Mouse (Mus musculus): ENCODE data around the gene Kcnj13. TPM values are rescaled to one million over a fixed set of nuclear protein-coding genes. Genes with fewer than 3 reads are reported as not detected.

The Kcnj13 gene
- polyA plus RNA-seq, 1 experiment from 2014 or later, result 0.37 TPM

GRCm38 (mm10) chr1:87393444-87394195 lies 909 bp downstream of the Kcnj13 start:
- ATAC-seq (replicated peaks; ENCODE audit: insufficient number of reproducible peaks, low FRiP score, low TSS enrichment), result no peak
- WGBS (ENCODE audit: insufficient replicate concordance), result 79% methylated on average over 3 of the region's 3 CpGs

GRCm38 (mm10) chr1:87386436-87387092 lies 8.0 kb downstream of the Kcnj13 start:
- Histone ChIP-seq H3K4me2 (no peak overlapping the region), H3K27me3 (ENCODE audit: control insufficient read depth, insufficient read depth, low read length) (no peaks in the 10 kb centered on the region), H3K4me1 (ENCODE audit: control insufficient read depth, insufficient read depth, low read length) (no peaks in the 10 kb centered on the region), H3K4me3 (ENCODE audit: low read depth, low read length) (no peak overlapping the region), H3K9me3 (replicated peaks; ENCODE audit: control insufficient read depth, low read length) (no peaks in the 10 kb centered on the region), H3K9ac (ENCODE audit: low read depth, low read length) (no peak overlapping the region), H3K36me3 (ENCODE audit: control insufficient read depth, insufficient read depth, low read length) (peaks cover 3% of the 10 kb centered on the region), H3K27ac (ENCODE audit: low read depth, low read length) (no peak overlapping the region)
- WGBS (ENCODE audit: insufficient replicate concordance), result 65% methylated on average over 9 of the region's 9 CpGs
- ATAC-seq (replicated peaks; ENCODE audit: insufficient number of reproducible peaks, low FRiP score, low TSS enrichment), result no peak

More at GRCm38 (mm10) chr1:87393444-87394195, 909 bp downstream of the Kcnj13 start:
- no peak overlapping the region for H3K4me2 ChIP-seq
- peaks cover 5% of the 10 kb centered on the region for H3K4me1 ChIP-seq (ENCODE audit: control insufficient read depth, insufficient read depth, low read length)
- no peaks in the 10 kb centered on the region for H3K9me3 ChIP-seq (replicated peaks; ENCODE audit: control insufficient read depth, low read length)
- H3K36me3 ChIP-seq (ENCODE audit: control insufficient read depth, insufficient read depth, low read length), result peaks cover 5% of the 10 kb centered on the region
- no peak overlapping the region for H3K27ac ChIP-seq (ENCODE audit: low read depth, low read length)
- H3K27me3 ChIP-seq (ENCODE audit: control insufficient read depth, insufficient read depth, low read length), result no peaks in the 10 kb centered on the region
- no peak overlapping the region for H3K9ac ChIP-seq (ENCODE audit: low read depth, low read length)
- no peak overlapping the region for H3K4me3 ChIP-seq (ENCODE audit: low read depth, low read length)

GRCm38 (mm10) chr1:87381152-87381551 lies 13.4 kb downstream of the Kcnj13 start:
- Histone ChIP-seq H3K9me3 (replicated peaks; ENCODE audit: control insufficient read depth, low read length) (no peaks in the 10 kb centered on the region), H3K27ac (ENCODE audit: low read depth, low read length) (no peak overlapping the region), H3K4me2 (no peak overlapping the region), H3K4me1 (ENCODE audit: control insufficient read depth, insufficient read depth, low read length) (no peaks in the 10 kb centered on the region), H3K9ac (ENCODE audit: low read depth, low read length) (no peak overlapping the region), H3K36me3 (ENCODE audit: control insufficient read depth, insufficient read depth, low read length) (no peaks in the 10 kb centered on the region), H3K27me3 (ENCODE audit: control insufficient read depth, insufficient read depth, low read length) (no peaks in the 10 kb centered on the region), H3K4me3 (ENCODE audit: low read depth, low read length) (no peak overlapping the region)
- ATAC-seq (replicated peaks; ENCODE audit: insufficient number of reproducible peaks, low FRiP score, low TSS enrichment), result no peak
- 90% methylated on average over 3 of the region's 3 CpGs for WGBS (ENCODE audit: insufficient replicate concordance)

GRCm38 (mm10) chr1:87379919-87380318 lies 14.6 kb downstream of the Kcnj13 start:
- 85% methylated on average over 1 of the region's 1 CpGs for WGBS (ENCODE audit: insufficient replicate concordance)
- ATAC-seq (replicated peaks; ENCODE audit: insufficient number of reproducible peaks, low FRiP score, low TSS enrichment), result no peak
- no peak overlapping the region for H3K4me2 ChIP-seq
- H3K27me3 ChIP-seq (ENCODE audit: control insufficient read depth, insufficient read depth, low read length), result no peaks in the 10 kb centered on the region
- H3K36me3 ChIP-seq (ENCODE audit: control insufficient read depth, insufficient read depth, low read length), result no peaks in the 10 kb centered on the region; the same call in 1 of the 2 replicates
- no peak overlapping the region for H3K4me3 ChIP-seq (ENCODE audit: low read depth, low read length)
- no peaks in the 10 kb centered on the region for H3K4me1 ChIP-seq (ENCODE audit: control insufficient read depth, insufficient read depth, low read length)
- H3K9ac ChIP-seq (ENCODE audit: low read depth, low read length), result no peak overlapping the region
- no peak overlapping the region for H3K27ac ChIP-seq (ENCODE audit: low read depth, low read length)
- H3K9me3 ChIP-seq (replicated peaks; ENCODE audit: control insufficient read depth, low read length), result no peaks in the 10 kb centered on the region

- Histone ChIP-seq H3K27ac (ENCODE audit: low read depth, low read length) (no peak overlapping the region), H3K4me1 (ENCODE audit: control insufficient read depth, insufficient read depth, low read length) (no peaks in the 10 kb centered on the region), H3K9me3 (replicated peaks; ENCODE audit: control insufficient read depth, low read length) (no peaks in the 10 kb centered on the region), H3K27me3 (ENCODE audit: control insufficient read depth, insufficient read depth, low read length) (no peaks in the 10 kb centered on the region), H3K4me2 (no peak overlapping the region), H3K9ac (ENCODE audit: low read depth, low read length) (no peak overlapping the region), H3K4me3 (ENCODE audit: low read depth, low read length) (no peak overlapping the region), H3K36me3 (ENCODE audit: control insufficient read depth, insufficient read depth, low read length) (peaks cover 7% of the 10 kb centered on the region; the same call in 1 of the 2 replicates)
- WGBS (ENCODE audit: insufficient replicate concordance), result 91% methylated on average over 3 of the region's 3 CpGs
- no peak for ATAC-seq (replicated peaks; ENCODE audit: insufficient number of reproducible peaks, low FRiP score, low TSS enrichment)
Measured at GRCm38 (mm10) chr1:87378024-87378560, 16.4 kb downstream of the Kcnj13 start.

- WGBS (ENCODE audit: insufficient replicate concordance), result 73% methylated on average over 1 of the region's 1 CpGs
Measured at GRCm38 (mm10) chr1:87360276-87360675, 34.3 kb downstream of the Kcnj13 start.

GRCm38 (mm10) chr1:87350576-87350975 lies 44.0 kb downstream of the Kcnj13 start:
- H3K4me3 ChIP-seq (ENCODE audit: low read depth, low read length), result no peak overlapping the region
- no peaks in the 10 kb centered on the region for H3K27me3 ChIP-seq (ENCODE audit: control insufficient read depth, insufficient read depth, low read length)
- no peak overlapping the region for H3K27ac ChIP-seq (ENCODE audit: low read depth, low read length)
- no peak overlapping the region for H3K9ac ChIP-seq (ENCODE audit: low read depth, low read length)
- no peaks in the 10 kb centered on the region for H3K4me1 ChIP-seq (ENCODE audit: control insufficient read depth, insufficient read depth, low read length)
- no peaks in the 10 kb centered on the region for H3K36me3 ChIP-seq (ENCODE audit: control insufficient read depth, insufficient read depth, low read length)
- WGBS (ENCODE audit: insufficient replicate concordance), result 87% methylated on average over 2 of the region's 2 CpGs
- H3K4me2 ChIP-seq, result no peak overlapping the region
- no peaks in the 10 kb centered on the region for H3K9me3 ChIP-seq (replicated peaks; ENCODE audit: control insufficient read depth, low read length)
- no peak for ATAC-seq (replicated peaks; ENCODE audit: insufficient number of reproducible peaks, low FRiP score, low TSS enrichment)

More at GRCm38 (mm10) chr1:87360276-87360675, 34.3 kb downstream of the Kcnj13 start:
- no peak overlapping the region for H3K27ac ChIP-seq (ENCODE audit: low read depth, low read length)
- no peak overlapping the region for H3K4me2 ChIP-seq
- no peaks in the 10 kb centered on the region for H3K9me3 ChIP-seq (replicated peaks; ENCODE audit: control insufficient read depth, low read length)
- no peak overlapping the region for H3K9ac ChIP-seq (ENCODE audit: low read depth, low read length)
- peaks cover 7% of the 10 kb centered on the region for H3K36me3 ChIP-seq (ENCODE audit: control insufficient read depth, insufficient read depth, low read length)
- no peaks in the 10 kb centered on the region for H3K27me3 ChIP-seq (ENCODE audit: control insufficient read depth, insufficient read depth, low read length)
- no peak overlapping the region for H3K4me3 ChIP-seq (ENCODE audit: low read depth, low read length)
- no peak for ATAC-seq (replicated peaks; ENCODE audit: insufficient number of reproducible peaks, low FRiP score, low TSS enrichment)
- no peaks in the 10 kb centered on the region for H3K4me1 ChIP-seq (ENCODE audit: control insufficient read depth, insufficient read depth, low read length)
